Mouse (Mus musculus) kidney, postnatal 25 days (tissue): ENCODE data around the gene Zfpm1.

ENCODE experiments used
- DNase-seq, 2 experiments: peaks; one replicate each; pipeline ENCODE4 v3.0.0; 2021; ENCODE audit warnings: mixed read lengths in 2 of 2

Zfpm1 gene

DNA sequence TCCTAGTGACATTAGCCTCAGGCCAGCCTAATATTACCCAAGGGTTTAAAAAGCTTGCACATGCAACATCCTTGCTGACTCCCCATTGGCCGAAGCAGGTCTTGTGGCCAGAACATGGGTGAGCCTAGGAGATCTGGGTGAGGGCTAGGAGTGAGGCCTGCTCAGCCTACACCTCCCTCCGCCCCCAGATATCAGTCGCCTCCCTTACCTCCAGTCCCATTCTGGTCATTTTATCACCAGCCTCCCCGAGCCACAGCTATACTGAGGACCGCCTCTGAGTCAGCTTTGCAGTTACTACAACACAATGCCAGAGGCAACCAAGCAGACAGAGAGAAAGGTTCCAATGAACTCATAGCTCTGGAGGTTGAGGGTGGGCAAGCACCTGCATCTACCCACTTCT, 5.6 kb upstream of the Zfpm1 start:
- DNase-seq: no peak

DNA sequence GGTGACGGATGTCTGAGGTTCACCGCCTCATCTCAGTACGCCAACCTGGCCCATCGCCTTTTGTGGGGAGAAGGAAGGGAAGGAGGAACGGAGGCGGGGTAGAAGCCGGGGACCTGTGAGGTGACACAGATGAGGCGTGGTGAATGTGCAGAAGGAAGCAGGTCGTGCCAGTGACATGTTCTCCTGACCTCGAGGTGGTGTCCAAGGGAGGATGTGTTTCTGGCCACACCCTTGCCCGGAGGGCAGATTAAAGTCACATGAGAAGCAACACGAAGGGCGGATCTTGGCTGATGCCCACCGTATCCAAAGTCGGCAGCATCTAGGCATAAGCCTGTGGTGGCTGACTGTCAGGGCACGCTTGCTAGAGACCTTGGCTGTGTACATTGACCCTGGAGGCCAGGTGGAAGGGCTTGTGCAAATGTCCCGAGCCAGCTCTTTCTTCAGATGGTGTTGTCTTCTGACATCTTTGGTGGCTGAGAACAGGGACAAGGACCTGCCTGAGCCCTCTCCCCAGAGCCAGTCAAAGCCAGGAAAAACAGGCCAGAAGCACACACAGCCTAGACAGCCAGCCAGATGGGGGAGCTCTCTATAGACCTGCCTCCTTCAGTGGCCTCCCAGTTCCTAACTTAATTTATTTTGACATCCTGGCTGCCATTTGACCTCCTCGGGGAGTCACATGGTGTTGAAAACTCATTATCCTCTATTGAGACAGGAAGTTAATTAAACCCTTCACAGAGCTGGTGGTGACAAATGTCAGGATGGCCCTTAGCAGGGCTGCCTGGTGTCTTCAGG, 4.5 kb upstream of the Zfpm1 start:
- peak in 1 of 2 experiments; percentile 47 for DNase-seq

DNA sequence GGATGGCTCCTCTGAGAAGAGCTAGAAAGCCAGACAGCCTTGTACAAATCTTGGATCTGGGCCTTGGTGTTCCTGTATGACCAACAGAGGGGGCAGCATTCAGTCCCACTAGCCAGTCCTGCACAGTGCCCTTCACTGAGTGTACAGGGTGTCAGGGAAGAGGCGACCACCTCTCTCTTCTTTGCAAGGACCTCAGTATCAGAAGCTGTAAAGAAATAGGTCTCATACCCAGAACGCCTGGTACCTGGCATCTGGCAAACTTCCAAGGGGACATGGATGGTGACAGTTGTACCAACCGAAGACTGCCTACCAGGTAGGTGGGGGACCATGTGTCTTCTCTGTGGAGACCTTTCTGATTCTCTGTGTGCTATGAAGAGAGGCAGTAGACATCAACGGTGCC, 1.8 kb upstream of the Zfpm1 start:
- peak in 1 of 2 experiments; percentile 13 for DNase-seq

DNA sequence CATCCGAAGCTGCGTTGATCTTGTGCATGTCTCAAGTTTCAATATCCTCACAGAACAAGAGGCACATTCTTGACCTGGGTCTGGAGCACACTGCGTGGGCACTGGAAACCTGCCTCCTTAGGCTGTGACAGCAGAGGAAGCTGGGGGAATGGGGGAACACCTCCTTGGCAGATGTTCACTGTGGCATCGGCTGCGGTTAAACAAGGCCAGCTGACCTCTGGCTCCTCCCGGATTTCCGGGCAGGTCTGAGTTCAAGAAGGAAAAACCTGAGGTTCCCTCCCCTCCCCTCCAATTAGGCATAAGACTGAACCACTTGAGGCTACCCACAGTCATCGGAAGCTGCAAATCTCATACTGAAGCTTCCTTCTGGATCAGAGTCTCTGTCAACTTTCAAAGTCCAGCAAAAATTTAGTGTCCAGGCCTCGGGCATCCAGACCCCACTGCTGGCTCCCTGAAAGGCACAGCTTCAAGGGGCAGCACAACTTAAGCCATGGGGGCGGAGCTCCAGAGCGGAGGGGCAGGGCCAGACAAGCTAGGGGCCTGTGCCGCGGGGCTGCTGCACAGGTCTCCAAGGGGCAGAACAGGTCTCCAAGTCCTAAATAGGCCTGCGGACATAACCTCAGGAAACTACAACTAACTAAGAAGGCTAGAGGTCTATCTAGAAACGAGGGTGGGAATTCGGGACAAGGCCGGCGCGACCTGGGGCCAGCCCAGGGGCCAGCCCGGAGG, 1.2 kb upstream of the Zfpm1 start:
- no peak for DNase-seq

DNA sequence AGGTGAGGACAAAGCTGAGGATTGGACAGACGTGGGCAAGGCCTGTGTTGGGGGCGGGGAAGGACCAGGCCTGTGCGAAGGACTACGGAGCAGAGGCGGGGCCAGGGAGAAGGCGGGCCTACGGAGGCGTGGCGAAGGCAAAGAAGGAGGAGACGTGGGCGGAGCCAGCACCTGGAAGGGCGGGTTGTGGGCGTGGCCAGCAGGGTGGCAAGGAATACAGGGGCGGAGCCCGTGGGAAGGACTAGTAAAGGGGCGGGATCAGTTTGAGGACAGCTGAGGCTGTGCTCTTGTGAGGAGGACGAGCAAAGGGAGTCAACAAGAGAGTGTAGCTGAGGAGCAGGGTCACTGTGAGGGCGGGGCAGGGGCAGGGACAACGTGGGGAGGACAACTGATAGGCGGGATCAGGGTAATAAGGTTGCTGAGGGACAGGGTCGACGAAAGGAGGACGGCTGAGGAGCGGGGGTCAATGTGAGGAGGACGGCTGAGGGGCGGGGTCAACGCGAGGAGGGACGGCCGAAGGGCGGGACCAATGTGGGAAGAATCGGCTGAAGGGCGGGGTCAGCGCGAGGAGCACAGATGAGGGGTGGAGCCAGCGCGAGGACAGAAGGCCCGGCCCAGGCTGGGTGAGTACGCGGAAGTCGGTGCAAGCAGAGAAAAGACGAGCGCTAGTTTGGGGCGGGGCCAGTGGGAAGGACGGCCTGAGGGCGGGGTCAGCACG, 465 bp upstream of the Zfpm1 start:
- DNase-seq: peak; percentile 100

DNA sequence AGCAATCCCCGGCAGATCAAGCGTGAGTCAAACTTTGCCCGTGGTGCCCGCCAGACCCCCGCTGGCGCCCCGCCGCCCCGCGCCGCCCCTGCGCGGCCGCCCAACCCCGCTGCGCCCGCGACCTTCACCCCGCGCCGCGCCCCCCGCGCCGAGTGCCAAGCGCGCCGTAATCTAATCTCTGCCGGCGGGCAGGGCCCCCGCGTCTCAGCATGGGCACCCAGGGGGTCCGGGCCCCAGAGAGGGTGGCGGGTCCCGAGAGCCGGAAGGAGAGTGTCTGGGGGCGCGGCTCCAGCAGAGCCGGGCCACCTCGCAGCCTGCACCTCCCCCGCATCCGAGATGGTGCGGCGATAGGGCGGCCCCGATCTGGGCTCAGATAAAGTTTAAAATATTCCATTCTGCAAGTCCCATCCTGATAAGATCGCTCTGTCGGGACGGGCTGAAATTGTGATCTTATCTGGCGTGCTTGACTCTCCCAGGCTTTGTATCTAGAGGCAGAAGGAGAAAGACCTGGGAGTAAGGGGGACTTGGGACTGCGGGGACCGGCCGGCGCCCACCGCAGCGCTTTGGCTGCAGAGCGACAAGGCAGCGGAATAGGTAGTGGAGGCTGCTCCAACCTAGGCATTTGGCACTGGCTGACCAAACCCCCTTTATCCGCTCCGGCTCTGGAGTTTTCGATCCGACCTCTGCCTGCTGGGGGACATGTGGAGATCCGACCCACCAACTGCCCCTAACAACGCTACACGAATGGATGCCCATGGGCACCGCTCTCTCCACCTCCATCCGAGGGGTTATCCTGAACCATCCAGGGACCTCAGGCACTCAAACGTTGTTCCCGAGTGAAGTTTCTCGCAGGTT, 787 bp downstream of the Zfpm1 start:
- DNase-seq: peak; percentile 26 to 60

DNA sequence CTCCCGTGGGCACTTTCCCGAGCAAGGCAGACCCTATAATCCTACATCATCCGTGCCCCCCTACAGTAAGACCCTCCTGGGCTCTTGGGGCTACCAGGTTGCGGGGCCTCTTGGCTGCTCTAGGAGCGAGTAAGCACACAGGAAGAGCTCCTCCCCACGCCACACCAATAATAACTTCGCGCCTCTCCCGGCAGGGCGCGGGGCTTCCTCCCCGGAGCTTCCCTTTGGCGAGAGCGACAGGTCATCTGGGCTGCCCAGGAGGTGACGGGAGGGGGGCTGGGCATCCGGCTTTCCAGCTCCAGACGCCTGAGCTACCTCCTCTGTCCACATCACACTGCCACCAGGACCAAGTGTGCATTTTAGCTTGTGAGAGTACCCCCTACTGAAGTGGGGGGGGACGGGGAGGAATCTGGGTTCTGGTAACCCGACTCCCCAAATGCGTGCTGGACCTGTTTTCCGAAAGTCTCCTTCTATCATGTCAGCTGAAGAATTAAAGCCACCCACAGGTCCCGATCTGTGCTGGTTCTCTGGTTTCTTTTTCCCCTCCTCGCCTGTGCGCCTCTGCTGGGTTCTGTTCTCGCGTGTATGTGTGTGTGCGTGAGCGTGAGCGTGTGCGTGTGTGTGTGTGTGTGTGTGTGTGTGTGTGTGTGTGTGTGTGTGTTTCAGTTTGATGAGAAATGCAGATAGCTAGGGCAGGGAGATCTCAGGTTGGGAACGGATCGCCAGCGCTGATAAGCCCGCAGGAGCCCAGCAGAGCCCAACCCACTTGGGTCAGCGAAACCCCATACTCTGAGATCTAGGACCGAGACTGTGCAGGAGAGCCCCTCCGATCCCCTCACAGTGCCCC, 1.6 kb downstream of the Zfpm1 start:
- peak; percentile 81 to 90 for DNase-seq

DNA sequence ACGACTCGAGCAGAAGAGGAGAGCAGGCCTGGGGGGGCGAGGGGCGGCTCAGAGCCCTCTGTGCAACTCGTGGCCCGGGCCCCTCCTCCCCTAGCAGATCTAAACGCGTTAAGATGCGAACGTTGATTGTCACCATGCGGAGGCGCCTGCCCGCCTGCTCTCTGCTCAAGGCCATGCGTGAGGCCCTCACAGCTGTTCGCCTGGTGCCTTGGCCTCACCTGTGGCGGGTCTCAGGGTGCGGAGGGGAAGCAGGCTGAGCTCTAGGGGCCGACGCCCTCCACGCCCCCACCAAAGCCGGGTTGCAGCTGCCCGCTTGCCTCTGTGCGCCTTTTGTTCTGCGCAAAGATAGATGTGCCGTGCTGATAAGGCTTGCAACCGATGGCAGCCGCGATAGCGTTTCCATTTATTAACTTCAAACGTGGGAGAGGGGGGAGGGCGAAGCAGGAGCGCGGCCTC, 2.3 kb downstream of the Zfpm1 start:
- peak; percentile 35 to 61 for DNase-seq

DNA sequence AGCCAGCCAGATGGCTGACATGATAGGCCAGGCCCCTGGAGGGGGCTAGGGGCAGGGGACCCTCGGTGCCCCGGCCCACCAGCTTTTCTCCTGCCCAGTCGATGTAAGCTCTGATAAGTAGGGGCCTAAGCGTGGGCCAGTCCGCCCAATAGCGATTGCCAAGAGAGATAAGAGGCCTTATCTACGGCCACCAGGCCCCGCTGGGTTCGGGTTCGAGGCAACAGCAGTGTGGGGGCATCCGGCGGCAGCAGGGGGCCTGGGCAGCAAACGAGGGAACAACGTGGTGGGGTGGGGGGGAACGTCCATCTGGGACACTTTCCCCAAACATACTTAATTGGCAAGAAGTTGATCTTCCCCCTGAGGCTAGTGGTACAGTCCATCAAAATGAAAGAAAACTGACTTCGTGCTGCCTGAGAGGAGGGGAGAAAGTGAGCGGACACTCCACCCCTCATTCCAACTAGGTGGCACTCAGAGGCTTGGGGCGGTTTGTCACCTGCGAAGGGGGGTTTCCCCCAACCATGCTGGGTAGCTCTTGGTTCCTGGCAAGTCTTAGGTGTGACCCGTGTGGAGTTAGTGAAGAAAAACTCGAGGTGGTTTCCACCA, 2.8 kb downstream of the Zfpm1 start:
- peak in 1 of 2 experiments; percentile 10 for DNase-seq

DNA sequence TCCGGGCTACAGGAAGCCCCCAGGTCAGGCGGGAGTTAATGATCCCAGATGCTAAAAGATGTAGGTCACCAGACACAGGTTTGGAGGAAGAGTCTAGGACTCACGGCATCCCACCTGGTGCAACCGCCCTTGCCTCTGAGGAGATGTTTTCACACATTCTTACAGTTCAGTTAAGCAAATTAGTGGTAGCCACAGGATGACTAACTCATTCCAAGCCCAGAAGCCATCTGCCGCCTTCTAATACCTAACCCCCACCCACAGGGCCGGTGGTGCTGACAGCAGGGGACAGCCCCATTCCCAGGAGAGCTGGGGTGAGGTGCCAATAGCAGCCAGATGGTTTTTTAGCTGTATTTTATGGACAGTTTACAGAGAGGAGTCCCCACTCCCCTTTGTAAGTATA, 3.8 kb downstream of the Zfpm1 start:
- no peak for DNase-seq

DNA sequence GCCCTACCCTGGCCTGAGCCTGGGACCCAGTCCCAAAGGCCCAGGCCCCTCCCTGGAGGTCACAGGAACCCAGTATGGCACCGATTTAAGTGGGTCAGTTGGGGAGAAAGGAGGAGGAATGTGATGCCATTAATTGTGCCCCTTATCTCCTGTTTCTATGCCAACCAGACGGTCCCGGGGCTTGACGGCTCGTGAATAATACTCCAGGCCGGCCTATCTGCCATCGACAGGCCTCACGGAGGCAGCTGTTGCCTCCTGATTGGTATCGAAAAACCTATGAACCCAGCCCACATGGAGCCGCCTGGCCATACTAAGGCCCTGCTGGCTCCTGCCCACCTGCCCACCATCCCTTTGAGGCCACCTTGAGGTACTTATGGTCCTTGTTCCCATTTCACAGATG, 5.0 kb downstream of the Zfpm1 start:
- no peak for DNase-seq

DNA sequence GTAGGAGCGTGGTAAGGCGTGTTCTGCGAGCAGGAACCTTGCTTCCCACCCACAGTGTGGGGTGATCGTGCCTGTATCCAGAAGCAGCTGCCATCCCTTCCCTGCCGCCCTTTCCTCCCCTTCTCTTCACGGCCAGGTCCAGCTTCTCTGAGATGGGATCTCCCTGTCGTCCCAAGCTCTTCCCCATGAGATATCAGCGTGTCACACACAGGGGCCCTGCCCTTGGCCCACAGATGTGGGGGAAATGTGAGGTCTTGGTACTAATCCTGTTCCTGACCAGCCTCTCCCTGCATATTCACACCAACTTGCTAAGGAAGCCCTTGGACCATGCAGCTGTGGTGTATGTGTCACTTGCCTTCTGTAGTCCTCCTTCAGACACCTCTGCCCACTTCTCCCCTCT, 5.8 kb downstream of the Zfpm1 start:
- DNase-seq: no peak

DNA sequence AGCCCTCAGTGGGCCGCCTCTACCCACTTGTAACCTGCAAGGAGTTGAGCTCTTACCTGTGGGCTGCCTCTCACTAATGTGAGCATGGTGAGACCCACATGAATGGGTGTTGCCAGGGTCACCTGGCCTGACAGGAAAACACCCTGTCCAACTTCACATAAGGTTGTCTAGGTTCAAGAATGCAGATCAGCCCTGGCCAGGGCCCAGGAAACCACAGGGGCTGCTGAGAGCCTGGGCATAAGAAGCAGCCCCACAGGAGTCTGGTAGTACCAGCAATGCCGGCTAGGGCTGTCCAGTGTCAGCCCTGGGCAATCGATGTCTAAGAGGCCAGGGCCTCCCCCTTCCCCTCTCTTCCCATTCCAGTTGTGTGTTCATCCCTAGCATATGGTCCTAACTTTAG, 6.4 kb downstream of the Zfpm1 start:
- DNase-seq: no peak

DNA sequence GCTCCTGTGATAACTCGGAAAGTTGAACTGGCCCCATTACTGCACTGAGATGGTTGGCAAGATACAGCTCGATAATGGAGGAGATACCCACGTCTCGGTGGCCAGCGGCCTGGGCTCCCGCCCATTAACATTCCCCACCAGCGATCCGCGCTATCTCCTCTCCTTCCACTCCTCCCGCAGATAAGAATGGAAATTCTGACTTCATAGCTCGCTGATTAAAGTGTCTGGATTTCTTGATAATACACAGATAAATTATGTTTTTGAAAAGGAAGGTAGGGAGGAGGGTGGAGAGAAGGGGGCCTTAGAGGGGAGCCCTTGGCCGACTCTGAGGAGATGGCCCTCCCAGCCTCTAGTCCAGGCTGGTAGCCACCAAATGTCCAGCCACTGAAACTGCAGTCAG, 9.1 kb downstream of the Zfpm1 start:
- no peak for DNase-seq

DNA sequence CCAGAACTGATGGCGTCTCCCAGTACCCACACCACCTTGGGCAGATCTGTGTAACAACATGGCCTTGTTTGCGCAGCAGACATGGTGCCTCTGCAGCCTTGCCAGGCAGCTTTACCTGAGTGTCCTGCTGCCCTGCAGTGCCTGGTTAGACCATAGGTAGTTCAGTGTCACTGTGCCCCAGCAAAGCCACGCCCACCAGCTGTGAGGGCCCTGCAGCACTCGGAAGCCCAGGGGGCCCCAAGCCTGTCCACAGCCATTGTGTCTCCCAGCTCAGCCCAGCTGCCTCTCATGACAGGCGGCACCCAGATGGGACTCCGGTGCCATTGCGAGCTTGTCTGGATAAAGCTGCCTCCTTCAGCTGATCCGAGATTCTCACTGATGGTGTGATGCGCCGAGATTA, 9.6 kb downstream of the Zfpm1 start:
- no peak for DNase-seq

DNA sequence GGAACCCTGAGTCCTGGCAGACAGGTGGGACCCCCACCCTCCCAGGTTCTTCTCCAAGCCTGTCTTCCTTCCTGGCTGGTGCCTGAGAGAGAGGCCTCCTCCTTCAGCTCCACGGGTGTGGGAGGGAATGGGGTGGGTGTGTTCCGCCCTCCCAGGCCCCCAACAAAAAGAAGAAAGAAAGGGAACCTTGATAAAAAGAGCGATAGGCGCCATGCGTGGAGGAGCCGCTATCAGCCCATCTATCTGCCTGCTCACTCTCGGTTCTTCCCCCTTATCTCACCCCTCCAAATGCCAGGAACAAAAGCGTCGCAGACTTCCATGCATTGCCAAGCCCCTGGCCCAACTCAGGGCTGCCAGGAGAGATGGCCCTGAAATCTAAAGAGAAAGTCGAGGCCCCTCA, 11.5 kb downstream of the Zfpm1 start:
- no peak for DNase-seq

DNA sequence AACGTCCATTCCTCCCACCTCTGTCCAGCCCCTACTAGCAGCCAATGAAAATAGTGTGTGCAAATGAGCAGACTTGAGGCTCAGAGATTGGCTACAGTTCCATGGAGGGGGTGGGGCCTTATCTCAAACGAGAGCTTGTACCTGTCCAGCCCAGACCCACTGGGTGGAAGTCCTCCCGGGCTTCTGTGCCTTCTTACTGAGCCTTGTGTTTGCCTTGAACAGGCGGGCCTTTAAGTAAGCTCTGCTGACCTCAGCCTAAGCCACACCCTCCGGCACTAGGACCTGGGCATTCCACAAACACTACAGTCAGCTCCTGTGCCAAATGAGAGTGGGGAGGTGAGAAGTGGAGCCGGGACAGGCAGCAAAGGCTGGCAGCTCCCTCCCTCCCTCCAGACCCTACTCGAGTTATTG, 12.3 kb downstream of the Zfpm1 start:
- peak; percentile 83 to 93 for DNase-seq

DNA sequence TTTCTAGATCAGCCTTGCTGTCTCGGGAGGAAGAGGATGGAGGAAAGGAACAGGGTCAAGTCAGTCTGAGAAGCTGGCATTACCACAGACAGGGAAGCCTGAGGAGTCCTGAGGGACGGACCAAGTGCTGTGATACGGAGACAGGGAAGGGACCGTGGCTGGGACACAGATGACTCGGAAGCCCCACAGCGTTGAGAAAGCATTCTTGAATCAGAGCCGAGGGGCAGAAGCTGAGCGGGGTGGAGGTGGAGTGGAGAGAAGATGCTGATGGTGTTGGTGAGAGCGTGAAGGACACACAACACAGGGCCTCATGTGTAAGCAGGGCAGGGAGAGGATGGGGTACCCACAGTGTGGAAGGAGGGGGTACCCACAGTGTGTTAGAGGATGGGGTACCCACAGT, 13.4 kb downstream of the Zfpm1 start:
- DNase-seq: no peak

DNA sequence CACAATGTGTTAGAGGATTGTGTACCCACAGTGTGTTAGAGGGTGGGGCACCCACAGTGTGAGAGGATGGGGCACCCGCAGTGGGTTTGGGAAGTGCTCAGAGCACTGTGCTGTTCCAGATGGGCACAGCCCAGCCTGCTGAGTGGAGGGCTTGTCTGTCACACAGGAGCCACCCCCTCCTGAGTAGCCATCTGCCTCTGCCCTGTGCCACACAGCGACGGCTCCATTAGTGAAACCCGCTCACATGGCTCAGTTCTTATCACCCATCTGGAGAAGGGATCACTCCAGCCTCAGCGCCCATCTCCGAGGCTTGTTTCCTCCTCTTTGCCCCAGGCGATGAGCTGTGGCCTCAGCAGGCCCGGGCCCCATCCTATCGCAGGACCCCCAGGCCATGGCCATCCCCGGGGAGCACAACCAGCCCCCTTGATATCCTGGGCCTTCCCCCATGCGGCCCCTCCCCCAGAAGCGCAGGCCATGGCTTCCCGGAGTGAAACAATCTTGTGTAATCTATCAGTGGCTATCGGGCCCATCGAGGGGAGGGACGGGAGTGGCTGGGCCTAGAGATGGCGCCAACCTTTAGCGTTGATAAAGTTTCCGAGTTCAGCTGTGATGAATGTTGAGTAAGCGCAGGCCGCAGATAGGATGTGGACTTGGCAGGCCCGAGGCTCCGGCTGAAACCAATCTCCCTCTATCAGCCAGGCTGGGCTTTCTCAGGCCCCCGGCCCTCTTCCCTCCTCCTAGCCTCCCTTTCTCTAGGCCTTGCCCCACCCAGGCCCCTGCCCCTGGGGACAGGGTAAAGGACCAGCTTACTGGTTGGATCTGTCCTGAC, 14.4 kb downstream of the Zfpm1 start:
- DNase-seq: peak; percentile 16 to 55

DNA sequence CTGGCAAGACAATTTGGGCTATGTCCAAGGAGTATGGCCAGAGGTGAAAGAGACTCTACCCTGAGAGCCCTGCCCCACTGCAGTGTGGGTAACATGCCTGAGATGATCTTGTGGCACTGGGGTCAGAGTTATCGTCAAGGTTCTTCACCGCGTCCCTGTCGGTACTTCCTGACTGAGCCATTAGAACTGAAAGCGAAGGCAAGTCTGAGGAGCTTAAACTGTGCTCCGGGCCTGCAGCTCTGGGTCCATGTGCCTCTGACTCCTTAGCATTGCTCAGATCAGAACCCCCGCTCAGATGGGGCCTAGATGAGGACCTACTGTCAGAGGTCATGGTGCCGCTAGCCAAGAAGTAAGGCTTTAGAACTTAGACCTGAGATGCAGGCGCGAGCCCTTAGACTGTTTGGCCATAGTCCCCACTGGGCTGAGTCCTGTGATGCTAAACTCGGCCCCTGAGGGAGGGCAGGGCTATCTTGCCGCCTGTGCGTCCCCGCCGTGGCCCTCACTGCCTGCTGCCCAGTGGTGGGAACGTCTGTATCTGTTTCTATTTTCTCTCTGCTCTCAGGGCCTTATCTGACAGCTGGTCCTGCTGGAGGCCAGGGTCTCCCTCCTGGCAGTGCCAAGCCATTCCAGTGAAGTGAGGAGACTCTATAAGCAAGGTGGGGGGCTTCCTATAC, 17.8 kb downstream of the Zfpm1 start:
- no peak for DNase-seq
